Mouse (Mus musculus): ENCODE data around the gene Polr3k. TPM values are rescaled to one million over a fixed set of nuclear protein-coding genes. Genes with fewer than 3 reads are reported as not detected.

Gene Polr3k
- polyA plus RNA-seq (2015; fragmentation: Nextera tagmentation; extraction: Ambion mirVana), result 46.9 and 51.9 TPM in 2 replicates

DNA sequence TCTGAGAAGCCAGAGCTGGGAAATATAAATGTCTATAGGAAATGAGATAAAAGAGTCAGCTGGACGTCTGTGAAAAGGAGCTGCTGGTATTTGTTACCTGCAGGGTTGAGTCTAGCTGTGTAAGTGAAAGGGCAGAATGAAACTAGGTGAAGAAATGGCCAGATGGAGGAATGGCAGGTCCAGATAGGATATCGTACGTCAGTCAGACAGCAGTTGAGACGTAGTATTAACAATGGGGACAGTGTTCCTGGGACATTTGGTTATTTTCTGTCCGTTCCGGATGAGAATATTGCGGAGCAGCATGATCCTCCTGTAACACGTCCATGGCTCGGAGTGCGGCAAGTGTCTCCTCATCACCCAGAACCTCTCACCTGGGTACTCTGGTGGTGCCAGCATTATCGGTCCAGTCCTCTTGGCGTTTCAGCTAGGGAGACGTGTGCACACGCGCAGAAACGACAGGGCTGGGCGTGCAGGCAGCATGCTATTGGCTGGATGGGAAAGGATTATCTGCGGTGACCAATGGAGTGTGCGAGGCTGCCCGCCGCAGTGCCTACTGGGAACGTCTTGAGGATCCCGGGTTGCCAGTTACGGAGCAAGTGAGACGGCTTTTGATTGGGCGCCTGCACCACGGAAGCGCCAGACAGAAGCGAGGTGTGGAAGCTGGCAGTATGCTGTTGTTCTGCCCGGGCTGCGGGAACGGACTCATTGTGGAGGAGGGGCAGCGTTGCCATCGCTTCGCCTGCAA lies at the start of gene Polr3k:
TSS of gene Polr3k (plus strand) at position 547 of the 745 bp plus-strand sequence.

GRCm38 (mm10) chr2:181837372-181838292 lies 26.5 kb upstream of the Polr3k start, which contains the start of gene Pcmtd2:
Gene Pcmtd2, plus strand, starts transcription at chr2:181837854.

Other genes with a start within 250 kb of the Polr3k start
- 0.37 TPM in 1 of 2 replicates, not detected in the other for gene Gm29797, start 207.3 kb upstream of the Polr3k start, polyA plus RNA-seq (2015; fragmentation: Nextera tagmentation; extraction: Ambion mirVana)
- 18.4 and 38.6 TPM in 2 replicates for gene Sox18, start 192.7 kb upstream of the Polr3k start, polyA plus RNA-seq (2015; fragmentation: Nextera tagmentation; extraction: Ambion mirVana)
- 15.1 and 18.1 TPM in 2 replicates for gene Tcea2, start 184.0 kb upstream of the Polr3k start, polyA plus RNA-seq (2015; fragmentation: Nextera tagmentation; extraction: Ambion mirVana)
- 23.9 and 30.7 TPM in 2 replicates for gene Rgs19, start 170.4 kb upstream of the Polr3k start, polyA plus RNA-seq (2015; fragmentation: Nextera tagmentation; extraction: Ambion mirVana)
- gene Lkaaear1, start 165.9 kb upstream of the Polr3k start, polyA plus RNA-seq (2015; fragmentation: Nextera tagmentation; extraction: Ambion mirVana), result not detected in 2 replicates
- 3.3 and 9.9 TPM in 2 replicates for gene Oprl1, start 149.3 kb upstream of the Polr3k start, polyA plus RNA-seq (2015; fragmentation: Nextera tagmentation; extraction: Ambion mirVana)
- gene Myt1, start 101.0 kb upstream of the Polr3k start, polyA plus RNA-seq (2015; fragmentation: Nextera tagmentation; extraction: Ambion mirVana), result 3.6 and 4.9 TPM in 2 replicates
- 29.2 and 43.9 TPM in 2 replicates for gene Pcmtd2, start 26.5 kb upstream of the Polr3k start, polyA plus RNA-seq (2015; fragmentation: Nextera tagmentation; extraction: Ambion mirVana)
- gene Gm14496, start 126.8 kb downstream of the Polr3k start, polyA plus RNA-seq (2015; fragmentation: Nextera tagmentation; extraction: Ambion mirVana), result not detected in 2 replicates